Mouse (Mus musculus) ES-E14 (cell line): ENCODE data around the gene Prss57.

Experiments
- CHD2 ChIP-seq: IDR thresholded peaks from 2 replicates; pipeline ENCODE4 v1.6.1; 2014; ENCODE audit warnings: mild to moderate bottlenecking, low read depth, low read length, inconsistent platforms
- HCFC1 ChIP-seq: IDR thresholded peaks from 2 replicates; pipeline ENCODE4 v1.6.1; 2012; ENCODE audit warnings: low read length, inconsistent platforms, borderline replicate concordance; ENCODE audit not compliant: insufficient read depth
- ZC3H11A ChIP-seq: IDR thresholded peaks from 2 replicates; pipeline ENCODE4 v1.6.1; 2012; ENCODE audit warnings: low read depth, mild to moderate bottlenecking, inconsistent platforms, low read length, borderline replicate concordance
- ZNF384 ChIP-seq: IDR thresholded peaks from 2 replicates; pipeline ENCODE4 v1.6.1; 2012; ENCODE audit warnings: low read depth, low read length, inconsistent platforms

GRCm38 (mm10) chr10:79781956-79782355 lies 8.8 kb downstream of the Prss57 start:
- TF ChIP-seq ZC3H11A (no peak), CHD2 (no peak), HCFC1 (no peak), ZNF384 (no peak)
